Mouse (Mus musculus): ENCODE results near the gene Ano8.

Gene Ano8

GRCm38 (mm10) chr8:71470146-71470912 is 15.4 kb downstream of the Ano8 start:
- DNase-seq = no peak

- DNase-seq = peak; percentile 54
These were observed 16.4 kb downstream of the Ano8 start for GRCm38 (mm10) chr8:71469411-71469810.

GRCm38 (mm10) chr8:71468916-71469315 is 16.8 kb downstream of the Ano8 start, which contains the start of gene Dda1:
Dda1 (plus strand) TSS chr8:71469199.
- peak; percentile 99 for DNase-seq

GRCm38 (mm10) chr8:71468001-71468400 is 17.8 kb downstream of the Ano8 start:
- no peak for DNase-seq

- no peak for DNase-seq
These were observed 18.6 kb downstream of the Ano8 start for GRCm38 (mm10) chr8:71467201-71467600.

GRCm38 (mm10) chr8:71466198-71466597 is 19.6 kb downstream of the Ano8 start:
- DNase-seq = peak; percentile 23

- DNase-seq = peak; percentile 11
These were observed 20.0 kb downstream of the Ano8 start for GRCm38 (mm10) chr8:71465733-71466132.

GRCm38 (mm10) chr8:71464513-71465500 is 21.0 kb downstream of the Ano8 start, which contains the start of gene Mrpl34:
Mrpl34 (plus strand) TSS chr8:71464959.
- DNase-seq = peak; percentile 100

GRCm38 (mm10) chr8:71463188-71464033 is 22.4 kb downstream of the Ano8 start, which contains the start of gene Abhd8:
Abhd8 (minus strand) TSS chr8:71463655.
- peak; percentile 97 for DNase-seq

GRCm38 (mm10) chr8:71462786-71463185 is 23.0 kb downstream of the Ano8 start:
- DNase-seq = peak; percentile 45

- peak; percentile 5 for DNase-seq
These were observed 23.6 kb downstream of the Ano8 start for GRCm38 (mm10) chr8:71462191-71462590.

- peak; percentile 16 for DNase-seq
These were observed 24.5 kb downstream of the Ano8 start for GRCm38 (mm10) chr8:71461152-71461840.

- no peak for DNase-seq
These were observed 25.0 kb downstream of the Ano8 start for GRCm38 (mm10) chr8:71460716-71461115.

GRCm38 (mm10) chr8:71457659-71458270 is 28.0 kb downstream of the Ano8 start:
- DNase-seq = no peak

- DNase-seq = no peak
These were observed 28.9 kb downstream of the Ano8 start for GRCm38 (mm10) chr8:71456906-71457305.

- DNase-seq = no peak
These were observed 31.1 kb downstream of the Ano8 start for GRCm38 (mm10) chr8:71454668-71455067.

- no peak for DNase-seq
These were observed 33.1 kb downstream of the Ano8 start for GRCm38 (mm10) chr8:71452669-71453068.

GRCm38 (mm10) chr8:71451777-71452176 is 34.0 kb downstream of the Ano8 start:
- no peak for DNase-seq

- no peak for DNase-seq
These were observed 34.4 kb downstream of the Ano8 start for GRCm38 (mm10) chr8:71451337-71451736.

- no peak for DNase-seq
These were observed 40.7 kb downstream of the Ano8 start for GRCm38 (mm10) chr8:71445096-71445495.

- DNase-seq = no peak
These were observed 44.4 kb downstream of the Ano8 start for GRCm38 (mm10) chr8:71441404-71441803.
